Mouse (Mus musculus) megakaryocyte, embryonic 14.5 days (primary cell): ENCODE data around the gene Jmjd7.

ENCODE experiments used
- FLI1 ChIP-seq: IDR thresholded peaks from 2 replicates; pipeline ENCODE4 v1.6.1; 2012; ENCODE audit warnings: low read length, inconsistent platforms, mixed read lengths
- GATA1 ChIP-seq: IDR thresholded peaks from 3 replicates; pipeline ENCODE4 v1.6.1; 2012; ENCODE audit warnings: mixed read lengths, low read length, inconsistent platforms, borderline replicate concordance

- TF ChIP-seq GATA1 (no peak), FLI1 (no peak)
These were observed 6.4 kb downstream of the Jmjd7 start for GRCm38 (mm10) chr2:120033726-120034125.
